Mouse (Mus musculus): Measurements from ENCODE around the gene B4galnt4.

DNA sequence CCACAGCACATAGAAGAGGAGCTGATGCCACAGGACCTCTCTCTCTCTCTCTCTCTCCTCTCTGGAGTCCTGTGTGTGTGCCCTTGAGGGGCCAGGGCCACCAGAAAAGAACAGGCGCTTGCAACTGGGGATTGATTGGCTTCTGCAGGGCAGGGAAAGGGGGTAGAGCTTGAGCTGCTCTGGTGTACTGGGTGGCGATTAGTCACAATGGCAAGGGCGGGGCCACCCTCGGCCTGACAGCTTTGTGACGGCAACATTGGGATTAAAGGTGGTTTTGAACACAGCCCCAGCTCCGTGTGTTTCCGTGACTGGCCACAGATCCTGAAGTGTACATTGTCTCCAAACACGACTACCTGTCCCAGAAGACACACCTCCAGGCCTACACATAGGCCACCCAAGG, 29.3 kb downstream of the B4galnt4 start:
- TF ChIP-seq CTCF (IDR thresholded peaks at IDR 0.05; ENCODE audit: insufficient read depth, low read length) (no peak), POLR2A (IDR thresholded peaks at IDR 0.05; ENCODE audit: borderline replicate concordance, extremely low read depth, low read depth, low read length) (no peak)
